Mouse (Mus musculus) stomach, postnatal 0 days (tissue): Measurements from ENCODE around the gene Gtf3c1. TPM values are rescaled to one million over a fixed set of nuclear protein-coding genes. Genes with fewer than 3 reads are reported as not detected.
A peak's percentile ranks its signal among the peaks of the same experiment; 100 is the strongest.

ENCODE experiments used
- ATAC-seq: fragments of 200-750 bp; cut with Nextera tagmentation; 2 replicates; pipeline ENCODE4 v1.8.0; 2017; ENCODE audit not compliant: low FRiP score, low TSS enrichment
- DNase-seq: peaks from one replicate; pipeline ENCODE4 v3.0.0-alpha.2; 2016; ENCODE audit warnings: low spot score
- H3K27ac ChIP-seq: fragments of 300-500 bp; sonication (generic); replicated peaks from 2 replicates; pipeline ENCODE4 v1.5.1; 2014; ENCODE audit warnings: mild to moderate bottlenecking, control low read depth
- H3K27me3 ChIP-seq: fragments of 300-500 bp; sonication (generic); 2 replicates; pipeline ENCODE4 v1.6.1; 2014; ENCODE audit warnings: low read length; ENCODE audit not compliant: control insufficient read depth, insufficient read depth
- H3K36me3 ChIP-seq: fragments of 300-500 bp; sonication (generic); 2 replicates; pipeline ENCODE4 v1.6.1; 2014; ENCODE audit warnings: low read length, mixed read lengths; ENCODE audit not compliant: control insufficient read depth, insufficient read depth
- H3K4me1 ChIP-seq: fragments of 300-500 bp; sonication (generic); replicated peaks from 2 replicates; pipeline ENCODE4 v1.6.1; 2014; ENCODE audit warnings: antibody characterized with exemption; ENCODE audit not compliant: control insufficient read depth, insufficient read depth
- H3K4me2 ChIP-seq: fragments of 300-500 bp; sonication (generic); replicated peaks from 2 replicates; pipeline ENCODE4 v1.6.1; 2014; ENCODE audit warnings: low read depth, mild to moderate bottlenecking, control low read depth, moderate library complexity
- H3K4me3 ChIP-seq: fragments of 300-500 bp; sonication (generic); 2 replicates; pipeline ENCODE4 v1.5.1; 2014; ENCODE audit warnings: low read depth, low read length, control low read depth
- H3K9ac ChIP-seq: fragments of 300-500 bp; sonication (generic); 2 replicates; pipeline ENCODE4 v1.6.1; 2014; ENCODE audit warnings: mild to moderate bottlenecking, low read length, control low read depth, mixed read lengths
- H3K9me3 ChIP-seq: fragments of 300-500 bp; sonication (generic); 2 replicates; pipeline ENCODE4 v1.6.1; 2016; ENCODE audit warnings: low read length; ENCODE audit not compliant: control insufficient read depth
- CTCF ChIP-seq: IDR thresholded peaks from 2 replicates; pipeline ENCODE4 v1.5.1; 2016; ENCODE audit warnings: antibody characterized with exemption, low read depth, mild to moderate bottlenecking, moderate library complexity
- EP300 ChIP-seq: optimal IDR thresholded peaks from 2 replicates; pipeline ENCODE3; 2016; ENCODE audit warnings: antibody characterized with exemption
- WGBS: fragments of 180-500 bp; shearing (Covaris S2); extraction: QIAGEN DNeasy Blood & Tissue Kit; methylation state at CpG from one replicate; pipeline ENCODE4 v1.1.7; 2014; 5-methylcytosine and 5-hydroxymethylcytosine counted together
- polyA plus RNA-seq: library from polyadenylated mRNA; unstranded; fragments of >200 nt; fragmentation: Nextera tagmentation; extraction: Ambion mirVana; gene quantifications from 2 replicates; pipeline ENCODE4 v1.2.1, GENCODE M21; 2015

Gene Gtf3c1
- polyA plus RNA-seq, 1 experiment from 2014 or later, result 6.6 TPM

- Histone ChIP-seq H3K4me2 (no peak within 1 kb of the TSS), H3K9ac (no peak within 1 kb of the TSS), H3K36me3 (no peaks in the 10 kb centered on the region), H3K27ac (no peak within 1 kb of the TSS), H3K4me3 (no peak within 1 kb of the TSS), H3K9me3 (no peaks in the 10 kb centered on the region), H3K4me1 (no peaks in the 10 kb centered on the region), H3K27me3 (no peaks in the 10 kb centered on the region)
- DNase-seq (no peak), ATAC-seq (peak; percentile 38; the same call in 1 of the 2 replicates)
- no peak for TF ChIP-seq EP300
- no peak for TF ChIP-seq CTCF
- 45% methylated on average over 11 of the region's 11 CpGs for WGBS
Observed at GRCm38 (mm10) chr7:125603185-125603631, 104.4 kb downstream of the Gtf3c1 start, which contains the start of gene Il21r. Il21r (plus strand) TSS chr7:125603429.

- no peak for DNase-seq
- Histone ChIP-seq H3K9ac (no peak overlapping the region), H3K4me1 (no peaks in the 10 kb centered on the region), H3K27me3 (no peaks in the 10 kb centered on the region), H3K27ac (no peak overlapping the region), H3K4me2 (no peak overlapping the region), H3K36me3 (no peaks in the 10 kb centered on the region), H3K4me3 (no peak overlapping the region), H3K9me3 (no peaks in the 10 kb centered on the region)
- TF ChIP-seq CTCF (no peak), EP300 (no peak)
- ATAC-seq, result no peak
- 71% methylated on average over 11 of the region's 11 CpGs for WGBS
Observed at GRCm38 (mm10) chr7:125601821-125602448, 105.6 kb downstream of the Gtf3c1 start.

DNA sequence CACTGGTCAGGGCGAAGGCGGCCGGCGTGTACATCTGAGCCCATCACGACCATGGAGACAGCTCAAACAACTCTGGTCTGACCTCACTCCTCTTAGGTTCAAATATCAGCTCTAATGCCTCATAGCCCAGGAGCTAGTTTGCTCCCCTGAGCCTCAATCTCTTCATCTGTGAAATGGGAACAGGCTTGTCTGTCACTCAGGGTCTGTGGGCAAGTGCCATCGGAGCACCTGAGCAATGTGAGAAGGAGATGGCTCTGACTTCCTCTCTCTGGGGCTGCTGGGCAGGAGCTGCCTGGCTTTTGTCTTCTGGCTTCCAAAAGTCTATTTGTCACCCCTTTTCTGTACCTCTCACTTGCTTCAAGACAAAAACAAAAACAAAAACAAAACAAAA, 106.3 kb downstream of the Gtf3c1 start:
- Histone ChIP-seq H3K4me3 (no peak overlapping the region), H3K4me2 (no peak overlapping the region), H3K4me1 (no peaks in the 10 kb centered on the region), H3K9me3 (no peaks in the 10 kb centered on the region), H3K27me3 (no peaks in the 10 kb centered on the region), H3K9ac (no peak overlapping the region), H3K27ac (no peak overlapping the region), H3K36me3 (no peaks in the 10 kb centered on the region)
- DNase-seq (no peak), ATAC-seq (no peak)
- WGBS, result 77% methylated on average over 6 of the region's 6 CpGs
- TF ChIP-seq CTCF (no peak), EP300 (no peak)

GRCm38 (mm10) chr7:125600612-125601279, 106.8 kb downstream of the Gtf3c1 start:
- Histone ChIP-seq H3K4me2 (no peak overlapping the region), H3K9me3 (no peaks in the 10 kb centered on the region), H3K4me3 (no peak overlapping the region), H3K27ac (no peak overlapping the region), H3K27me3 (no peaks in the 10 kb centered on the region), H3K36me3 (no peaks in the 10 kb centered on the region), H3K9ac (no peak overlapping the region), H3K4me1 (no peaks in the 10 kb centered on the region)
- 37% methylated on average over 6 of the region's 6 CpGs for WGBS
- DNase-seq (no peak), ATAC-seq (no peak)
- TF ChIP-seq EP300 (no peak), CTCF (no peak)

DNA sequence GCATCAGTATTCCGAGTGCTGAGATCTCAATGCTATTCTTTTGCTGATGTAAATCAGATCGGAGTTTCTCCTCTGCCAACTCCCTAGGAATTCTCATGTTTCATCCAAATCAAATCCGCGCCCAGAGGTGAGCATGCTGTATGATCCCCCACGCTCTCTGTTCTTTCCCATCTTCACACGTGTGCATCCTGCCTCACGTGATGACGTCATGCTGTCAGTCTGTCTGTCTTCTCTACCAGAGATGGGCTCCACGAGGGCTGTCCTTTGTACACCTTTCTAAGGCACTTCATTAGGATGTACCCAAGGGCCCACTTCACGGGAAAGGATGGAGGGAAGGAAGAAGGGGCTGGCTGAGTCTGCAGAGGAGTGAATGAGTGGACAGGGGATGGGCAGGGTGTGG, 107.4 kb downstream of the Gtf3c1 start:
- ATAC-seq, result peak; percentile 49; the same call in 1 of the 2 replicates
- Histone ChIP-seq H3K27me3 (no peaks in the 10 kb centered on the region), H3K9me3 (no peaks in the 10 kb centered on the region), H3K4me2 (no peak overlapping the region), H3K9ac (no peak overlapping the region), H3K4me1 (no peaks in the 10 kb centered on the region), H3K36me3 (no peaks in the 10 kb centered on the region), H3K4me3 (no peak overlapping the region), H3K27ac (no peak overlapping the region)
- no peak for DNase-seq
- WGBS, result 61% methylated on average over 10 of the region's 10 CpGs
- TF ChIP-seq EP300 (no peak), CTCF (no peak)

GRCm38 (mm10) chr7:125599373-125599973, 108.1 kb downstream of the Gtf3c1 start:
- TF ChIP-seq CTCF (no peak), EP300 (no peak)
- Histone ChIP-seq H3K4me3 (no peak overlapping the region), H3K9me3 (no peaks in the 10 kb centered on the region), H3K4me1 (no peaks in the 10 kb centered on the region), H3K4me2 (no peak overlapping the region), H3K27ac (no peak overlapping the region), H3K36me3 (no peaks in the 10 kb centered on the region), H3K9ac (no peak overlapping the region), H3K27me3 (no peaks in the 10 kb centered on the region)
- 61% methylated on average over 4 of the region's 4 CpGs for WGBS
- DNase-seq (no peak), ATAC-seq (no peak)
